Mouse (Mus musculus) frontal cortex, postnatal 36 days (tissue): ENCODE measurements at regions not wholly inside any gene's neighbourhood (a gene's known extent, or its start where the extent isn't known, plus 50 kb on each side); places are given as distances from the start of the nearest gene placed in this dataset.

Source experiments
- DNase-seq, 2 experiments: peaks; one replicate each; pipeline ENCODE4 v3.0.0; 2022; ENCODE audit warnings: low spot score in 2 of 2

DNA sequence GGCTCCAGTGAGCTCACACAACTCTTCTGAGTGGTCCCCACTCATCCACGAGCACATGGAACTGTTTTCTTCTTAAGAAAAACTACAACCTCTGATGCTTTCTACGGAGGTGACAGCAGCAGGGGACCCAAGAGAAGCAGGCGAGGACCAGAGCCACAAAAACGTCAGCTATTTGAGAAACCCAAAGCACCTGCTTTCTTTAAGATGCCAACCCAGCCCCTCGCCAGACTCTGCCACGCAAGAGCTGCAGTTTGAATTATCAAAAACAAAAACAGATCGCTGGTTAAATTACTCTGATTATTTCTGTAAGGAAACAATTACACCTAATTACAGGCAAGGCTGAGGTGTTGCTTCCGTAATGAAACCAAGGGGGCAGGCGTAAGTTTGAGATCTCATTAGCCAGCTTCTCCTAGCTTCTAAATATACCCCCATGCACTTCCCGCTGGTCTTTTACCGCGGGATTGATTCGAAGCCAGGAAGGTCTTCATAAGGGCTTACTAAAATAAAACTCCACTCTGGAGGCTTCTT is 614.1 kb downstream of the Pdcd6ip start:
- DNase-seq: peak in 1 of 2 experiments; percentile 17

DNA sequence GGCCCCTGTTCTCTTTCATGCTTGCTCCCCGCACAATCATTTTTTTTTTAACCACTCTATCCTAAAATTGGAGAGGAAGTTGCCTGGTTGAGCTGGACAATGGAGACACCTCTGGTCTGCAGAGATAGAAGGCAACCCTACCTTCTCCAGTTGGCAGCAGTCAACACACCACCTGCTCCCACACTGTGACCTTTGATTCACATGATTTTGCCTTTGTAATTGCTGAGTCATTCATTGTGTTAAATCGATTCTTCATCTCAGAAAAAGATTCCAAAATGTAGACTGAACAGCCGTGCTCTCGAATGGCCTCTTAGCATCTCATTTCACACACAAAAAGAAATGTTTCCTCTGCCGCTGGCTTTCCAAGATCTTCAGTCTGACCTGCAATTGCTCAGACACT is 616.2 kb downstream of the Pdcd6ip start:
- DNase-seq: no peak

GRCm38 (mm10) chr9:113087786-113088185 is 620.3 kb downstream of the Pdcd6ip start:
- DNase-seq: peak; percentile 39 to 70

DNA sequence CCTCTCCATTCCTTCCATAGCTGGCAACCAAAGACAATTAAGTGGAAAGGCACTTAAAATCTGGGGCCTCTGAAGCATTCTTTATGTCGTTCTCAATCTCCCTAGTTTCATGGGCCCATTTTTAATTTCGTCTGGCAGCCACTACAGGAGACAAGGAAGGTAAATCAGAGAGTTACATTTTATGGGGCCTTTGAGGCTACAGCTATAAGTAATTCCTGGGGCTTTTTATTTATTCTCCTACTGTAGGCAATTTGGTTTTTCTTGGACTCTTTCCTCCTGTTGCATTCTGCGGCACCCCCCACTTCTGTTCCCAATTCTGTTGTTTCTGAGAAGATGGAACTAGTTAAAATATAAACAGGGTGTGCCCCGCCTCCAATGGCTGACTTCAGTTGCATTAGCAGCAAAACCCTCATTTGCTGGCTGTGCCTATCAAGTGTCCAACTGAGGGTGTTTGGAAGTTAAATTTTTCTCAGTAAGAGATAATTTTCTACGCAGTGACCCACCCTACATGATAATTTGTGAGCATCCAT is 622.7 kb downstream of the Pdcd6ip start:
- no peak for DNase-seq

GRCm38 (mm10) chr9:113074866-113075265 is 633.2 kb downstream of the Pdcd6ip start:
- DNase-seq: no peak

GRCm38 (mm10) chr9:113057415-113057814 is 650.6 kb downstream of the Pdcd6ip start:
- no peak for DNase-seq

DNA sequence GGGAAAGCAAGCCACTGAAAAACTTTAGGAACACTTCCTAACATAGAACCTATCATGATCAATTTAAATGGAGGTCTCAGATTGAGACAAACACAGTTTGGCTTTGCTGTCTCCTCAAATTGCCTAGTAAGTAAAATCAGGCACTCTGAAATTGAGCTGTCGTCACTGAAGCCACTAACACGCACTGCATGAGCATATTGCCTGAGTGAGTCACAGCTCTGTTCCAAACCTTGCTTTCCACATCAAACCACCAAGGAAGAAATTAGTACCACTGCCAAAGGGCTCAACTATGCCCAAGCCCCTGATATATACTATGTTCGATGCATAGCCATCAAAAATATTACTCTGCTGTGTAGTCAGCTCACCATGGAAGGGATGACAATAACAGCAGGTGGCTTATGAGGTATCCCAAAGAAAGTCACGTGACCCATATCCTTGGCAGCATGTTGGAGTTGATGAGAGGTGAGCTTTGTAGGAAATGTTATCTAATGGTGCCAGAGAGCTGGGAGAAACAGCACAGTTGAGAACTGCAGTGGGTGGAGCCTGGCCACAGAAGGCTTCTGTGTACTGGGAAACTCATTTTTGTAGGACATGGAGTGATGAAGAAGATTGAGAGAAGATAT is 663.4 kb downstream of the Pdcd6ip start:
- DNase-seq: peak in 1 of 2 experiments; percentile 30

GRCm38 (mm10) chr9:113040885-113041284 is 667.2 kb downstream of the Pdcd6ip start:
- DNase-seq: no peak

GRCm38 (mm10) chr9:113033996-113034395 is 674.1 kb downstream of the Pdcd6ip start:
- DNase-seq: no peak

GRCm38 (mm10) chr9:113029091-113029490 is 679.0 kb downstream of the Pdcd6ip start:
- no peak for DNase-seq

- DNase-seq: peak in 1 of 2 experiments; percentile 55
Measured at GRCm38 (mm10) chr9:113026904-113027193, 681.2 kb downstream of the Pdcd6ip start.

GRCm38 (mm10) chr9:113026096-113026903 is 681.8 kb downstream of the Pdcd6ip start:
- DNase-seq: peak in 1 of 2 experiments; percentile 36

DNA sequence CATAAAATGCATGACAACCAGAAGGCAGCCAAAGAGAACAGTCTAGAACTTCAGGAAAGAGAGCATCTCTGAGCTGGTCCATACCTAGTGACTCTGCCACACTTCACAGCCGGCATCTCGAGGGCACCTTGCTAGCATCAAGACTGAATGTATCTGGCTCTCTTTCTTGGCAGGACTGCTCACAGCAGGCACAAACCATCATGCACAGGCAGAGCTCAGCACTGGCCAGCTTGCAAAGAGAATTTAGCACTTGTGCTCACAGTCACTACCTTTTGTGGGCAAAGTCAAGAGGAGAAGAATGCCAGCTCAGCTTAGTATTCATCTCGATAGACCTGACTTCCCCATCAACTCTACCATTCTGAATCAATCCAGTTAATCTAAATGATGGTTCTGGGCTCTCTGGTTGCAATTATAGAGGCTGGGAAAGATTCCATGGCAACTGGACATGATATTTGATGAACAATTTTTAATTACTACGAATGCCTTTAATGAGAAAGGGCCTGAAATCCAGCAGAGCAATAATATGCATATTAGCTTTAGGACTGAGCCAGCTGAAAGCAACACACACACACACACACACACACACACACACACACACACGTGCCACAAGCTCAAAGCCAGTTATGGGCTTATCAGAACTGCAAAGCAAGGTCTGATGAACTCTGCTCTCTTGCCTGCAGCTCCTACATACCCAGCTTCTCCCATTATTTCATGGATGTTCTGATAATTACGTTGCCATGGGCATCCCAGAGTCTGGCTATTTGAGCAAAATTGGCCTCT is 686.0 kb downstream of the Pdcd6ip start:
- DNase-seq: no peak

DNA sequence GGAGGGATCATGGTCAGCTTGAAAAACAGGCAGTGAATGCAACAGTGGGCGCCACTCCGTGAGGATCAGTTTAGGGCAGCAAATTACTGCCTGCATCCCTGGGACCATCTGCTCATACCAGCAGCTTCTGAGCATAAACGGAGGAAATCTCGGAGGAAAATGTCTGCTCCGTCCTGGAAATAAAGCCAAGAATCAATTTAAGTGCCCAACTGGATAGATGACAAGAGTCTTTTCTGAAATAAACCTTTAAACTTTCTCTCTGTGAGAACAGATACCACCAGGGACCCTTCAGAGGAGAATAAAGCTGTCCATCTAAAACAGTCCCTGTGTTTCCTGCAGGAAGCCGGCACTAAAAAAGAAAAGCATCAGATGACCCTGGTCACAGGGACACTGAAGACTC is 688.5 kb downstream of the Pdcd6ip start:
- DNase-seq: peak in 1 of 2 experiments; percentile 42

DNA sequence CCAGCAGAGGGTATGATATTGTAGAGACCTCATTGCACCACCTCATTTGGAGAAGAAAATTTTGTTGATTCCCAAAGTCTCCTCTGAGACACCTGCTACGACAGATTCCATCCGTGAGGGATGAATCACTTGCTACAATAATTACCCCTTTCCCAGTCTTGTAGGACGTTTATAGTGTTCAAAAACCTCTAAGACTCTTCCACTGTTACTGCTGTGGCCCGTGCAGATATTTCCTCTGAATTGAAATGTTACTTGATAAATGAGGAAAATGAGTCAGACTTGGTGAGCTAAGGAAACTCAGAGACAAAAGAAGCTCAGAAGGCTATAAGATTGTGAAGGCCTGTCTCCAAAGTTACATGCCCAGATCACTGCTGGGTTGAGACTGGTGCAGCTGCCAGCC is 700.0 kb downstream of the Pdcd6ip start:
- no peak for DNase-seq

- no peak for DNase-seq
Measured at GRCm38 (mm10) chr9:112996204-112996603, 711.9 kb downstream of the Pdcd6ip start.

DNA sequence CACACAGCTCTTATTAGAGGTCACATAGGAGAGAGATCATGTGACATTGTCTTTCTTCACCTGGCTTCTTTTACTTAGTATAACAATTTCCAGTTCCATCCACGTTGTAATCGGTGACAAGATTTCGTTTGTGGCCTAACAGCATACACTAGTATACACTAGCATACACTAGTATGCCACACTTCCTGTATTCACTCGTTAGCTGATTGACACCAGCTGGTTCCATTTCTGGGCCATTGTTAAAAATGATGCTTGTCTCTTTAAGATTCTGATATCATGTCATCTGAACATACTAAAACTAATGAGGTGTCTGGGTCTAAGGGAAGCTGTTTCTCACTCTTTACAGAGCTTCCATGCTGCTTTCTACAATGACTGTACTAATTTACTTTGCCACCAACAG is 713.3 kb downstream of the Pdcd6ip start:
- DNase-seq: no peak

DNA sequence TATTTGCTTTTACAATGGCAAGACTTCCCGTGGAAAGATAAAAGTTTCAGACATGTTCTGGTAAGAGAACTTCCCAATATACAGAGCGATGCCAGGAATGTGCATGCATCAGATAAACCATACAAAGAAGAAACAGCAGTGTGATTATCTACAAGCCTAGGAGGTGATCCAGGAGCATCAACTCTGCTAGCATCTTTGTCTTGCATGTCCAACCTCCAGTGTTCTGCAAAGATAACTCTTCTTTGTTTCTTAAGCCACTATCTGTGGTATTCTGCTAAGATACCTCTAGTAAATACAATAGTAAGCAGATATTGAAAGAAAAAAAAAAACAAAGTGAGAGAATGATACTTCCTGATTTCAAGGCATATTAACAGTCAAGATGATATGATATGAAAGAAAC is 714.4 kb downstream of the Pdcd6ip start:
- DNase-seq: no peak

- no peak for DNase-seq
Measured at GRCm38 (mm10) chr9:112992937-112993336, 715.1 kb downstream of the Pdcd6ip start.

DNA sequence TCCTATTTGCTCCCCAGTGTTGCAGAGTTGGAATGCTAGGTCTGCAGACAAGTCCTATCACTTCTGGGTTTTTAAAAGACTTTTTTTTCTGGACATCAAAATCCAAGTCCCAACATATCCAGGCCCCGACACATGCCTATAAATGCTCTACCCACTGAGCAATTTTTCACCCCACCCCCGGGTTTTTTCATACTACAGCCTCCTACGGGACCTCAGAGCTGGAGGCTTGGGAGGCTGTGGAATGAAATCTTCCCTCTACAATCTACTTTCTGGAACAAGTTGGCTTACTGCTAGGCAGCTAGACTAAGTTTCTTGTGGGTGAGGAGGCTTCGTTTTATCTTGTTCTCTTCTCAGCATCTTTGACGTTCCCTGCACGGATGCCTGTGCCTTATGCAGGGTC is 724.7 kb downstream of the Pdcd6ip start:
- DNase-seq: no peak

GRCm38 (mm10) chr9:112951567-112951966 is 715.8 kb upstream of the Arpp21 start:
- no peak for DNase-seq

GRCm38 (mm10) chr9:112950056-112950455 is 714.3 kb upstream of the Arpp21 start:
- no peak for DNase-seq
